Mouse (Mus musculus) left cerebral cortex, postnatal 36 days (tissue): ENCODE data around the gene Sstr2. TPM values are rescaled to one million over a fixed set of nuclear protein-coding genes. Genes with fewer than 3 reads are reported as not detected.

Experiments used
- DNase-seq, 2 experiments: peaks; one replicate each; pipeline ENCODE4 v3.0.0; 2021 to 2022; ENCODE audit warnings: low spot score in 2 of 2, mixed read lengths in 1 of 2
- intact Hi-C: fragments of 180-260 bp; cut with DNase I; formaldehyde crosslinking; loops from one replicate; pipeline ENCODE4 v1.15.1; 2025
- total RNA-seq, 2 experiments: library from RNA; stranded (reverse); gene quantifications; 2 replicates each; pipeline ENCODE4 v1.2.3; 2021

Gene Sstr2
- total RNA-seq, 2 experiments from 2014 or later: 30.0 to 35.0 TPM

- DNase-seq: peak in 1 of 2 experiments; percentile 56
- intact Hi-C loops: loop anchor here (5.0 to 10.0 kb wide), 4 partner anchors 50 to 440 kb away; no protein-coding TSS in a partner anchor
Measured at GRCm38 (mm10) chr11:113617132-113617911, 1.8 kb upstream of the Sstr2 start.

DNA sequence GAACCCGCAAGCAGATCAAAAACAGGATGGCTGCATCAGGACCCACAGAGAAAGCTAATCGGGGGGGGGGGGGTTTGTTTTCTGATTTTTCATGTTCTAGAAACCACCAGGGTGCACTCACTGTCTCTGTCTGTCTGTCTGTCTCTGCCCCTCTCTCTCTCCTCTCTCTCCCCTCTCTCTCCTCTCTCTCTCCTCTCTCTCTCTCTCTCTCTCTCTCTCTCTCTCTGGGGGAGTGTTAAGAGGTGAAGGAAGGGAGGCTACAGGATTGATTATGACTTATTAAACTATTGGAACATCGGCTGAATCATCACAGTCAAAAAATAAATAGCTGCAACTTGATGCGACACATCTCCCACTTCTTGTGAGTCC, 855 bp upstream of the Sstr2 start:
- intact Hi-C loops: loop anchor here (5.0 to 10.0 kb wide), 4 partner anchors 51 to 441 kb away; no protein-coding TSS in a partner anchor
- DNase-seq: no peak

- DNase-seq: no peak
- intact Hi-C loops: loop anchor here (5.0 to 10.0 kb wide), 4 partner anchors 52 to 442 kb away; no protein-coding TSS in a partner anchor
Measured at GRCm38 (mm10) chr11:113619420-113620080, 408 bp downstream of the Sstr2 start.

DNA sequence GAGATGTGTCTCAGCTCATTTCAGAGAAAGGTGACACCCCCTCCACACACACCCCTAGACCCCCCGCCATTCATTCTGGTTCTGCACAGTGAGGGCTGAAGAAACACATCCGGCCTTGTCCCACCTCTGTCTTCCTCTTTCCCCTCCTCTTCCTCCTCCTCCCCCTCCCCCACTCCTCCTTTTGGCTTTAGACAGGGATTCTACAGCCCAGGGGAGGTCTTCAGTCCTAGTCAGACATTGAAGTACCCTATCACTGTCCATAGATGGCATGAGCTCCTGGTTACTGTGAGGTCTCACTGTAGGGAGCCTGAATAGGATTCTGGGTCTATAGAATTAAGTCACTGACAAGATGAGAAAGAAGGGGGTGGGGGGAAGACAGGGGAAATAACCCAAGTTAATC, 1.9 kb downstream of the Sstr2 start:
- DNase-seq: no peak
- intact Hi-C loops: no loop called here

DNA sequence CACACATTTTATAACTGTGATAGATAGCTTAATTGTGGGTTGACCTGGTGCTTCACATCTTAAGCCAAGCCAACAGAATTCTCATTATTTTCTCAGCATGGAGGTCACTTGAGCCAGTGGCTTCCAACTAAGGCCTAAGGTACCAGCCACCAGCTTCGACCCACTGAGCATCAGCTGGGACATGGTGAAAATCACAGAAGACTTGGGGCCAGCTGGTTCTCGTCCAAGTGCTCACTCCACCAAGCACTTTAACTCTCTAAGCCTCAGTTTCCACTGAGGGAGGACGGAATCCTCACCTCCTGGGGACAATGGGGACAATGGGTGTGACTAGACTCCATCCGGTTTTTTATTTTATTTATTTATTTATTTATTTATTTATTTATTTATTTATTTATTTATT, 2.9 kb downstream of the Sstr2 start:
- DNase-seq: no peak
- intact Hi-C loops: no loop called here

DNA sequence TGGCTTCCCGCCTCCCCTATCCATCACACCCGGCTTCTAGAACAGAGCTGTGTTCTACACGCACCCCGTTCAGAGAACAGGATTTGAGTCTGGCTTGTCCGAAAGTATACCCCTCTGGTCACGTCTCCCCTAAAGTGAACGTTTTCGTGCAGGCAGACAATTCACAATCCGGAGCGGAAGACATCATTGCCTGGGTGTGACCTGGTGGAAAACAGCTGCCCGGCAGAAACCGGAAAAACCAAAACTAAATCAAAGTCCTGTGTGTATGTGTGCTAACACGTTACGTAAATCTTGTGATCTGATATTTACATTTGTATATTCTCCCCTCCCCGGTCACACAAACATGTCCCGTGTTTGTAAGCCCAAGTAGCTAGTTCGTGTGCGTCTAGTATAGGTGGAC, 6.3 kb downstream of the Sstr2 start:
- no peak for DNase-seq
- intact Hi-C loops: no loop called here

GRCm38 (mm10) chr11:113627785-113628184, 8.6 kb downstream of the Sstr2 start:
- no peak for DNase-seq
- intact Hi-C loops: no loop called here

DNA sequence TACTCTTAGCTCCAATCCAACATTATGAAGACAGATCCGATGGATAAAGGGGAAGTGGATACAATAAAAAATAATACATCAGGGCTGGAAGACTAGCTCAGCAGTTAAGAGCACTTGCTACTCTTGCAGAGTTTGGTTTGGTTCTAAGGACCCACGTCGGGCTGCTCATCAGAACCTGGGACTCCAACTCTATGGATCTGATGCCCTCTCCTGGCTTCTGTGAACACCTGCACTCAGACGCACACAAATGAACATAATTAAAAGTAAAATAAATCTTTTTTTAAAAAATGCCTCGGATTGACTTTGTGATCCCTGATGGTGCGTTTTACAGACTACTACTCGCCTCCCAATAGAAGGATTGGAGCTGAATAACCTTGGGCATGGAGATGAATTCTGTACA, 11.5 kb downstream of the Sstr2 start:
- intact Hi-C loops: loop anchor here (1.0 to 5.0 kb wide), 2 partner anchors 332 to 443 kb away; no protein-coding TSS in a partner anchor
- no peak for DNase-seq

DNA sequence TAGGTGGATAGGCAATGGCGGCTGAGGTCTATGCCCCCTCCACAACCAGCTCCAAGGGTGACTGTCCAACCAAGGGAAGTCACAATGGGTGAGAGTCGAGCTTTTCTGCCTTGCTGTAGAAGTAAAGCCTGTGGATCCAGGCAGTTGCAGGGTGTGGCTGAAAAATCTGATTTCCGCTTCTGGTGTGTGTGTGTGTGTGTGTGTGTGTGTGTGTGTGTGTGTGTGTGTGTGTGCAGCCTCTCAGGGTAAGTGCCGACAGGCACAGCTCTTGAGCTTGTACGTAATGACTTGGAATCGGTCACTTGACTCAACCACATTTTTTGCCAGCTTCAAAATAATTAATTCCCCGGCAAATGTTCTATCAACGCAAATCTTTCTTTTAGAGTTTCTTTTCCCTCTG, 12.2 kb downstream of the Sstr2 start:
- intact Hi-C loops: loop anchor here (5.0 kb wide), 1 partner anchor 444 kb away; no protein-coding TSS in a partner anchor
- no peak for DNase-seq

DNA sequence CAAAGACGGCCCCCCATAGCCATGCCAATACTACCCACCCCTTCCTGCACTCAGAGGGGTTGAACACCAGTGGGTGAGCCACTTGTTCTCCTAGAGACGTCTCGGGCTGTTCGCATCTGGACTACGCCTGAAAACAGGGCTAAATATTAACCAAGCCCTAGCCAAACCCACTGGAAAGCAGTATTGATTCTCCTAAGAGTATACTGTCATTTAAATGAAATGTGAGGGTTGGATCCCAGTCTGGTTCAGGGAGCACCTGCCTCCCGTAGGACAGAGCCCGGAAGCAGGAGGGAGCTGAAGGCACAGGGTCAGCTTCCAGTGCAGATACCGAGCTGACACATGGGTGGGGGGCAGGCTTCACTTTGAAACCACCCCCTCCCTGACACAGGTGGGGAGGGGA, 12.7 kb downstream of the Sstr2 start:
- intact Hi-C loops: loop anchor here (5.0 kb wide), 1 partner anchor 445 kb away; no protein-coding TSS in a partner anchor
- DNase-seq: no peak

- DNase-seq: no peak
- intact Hi-C loops: loop anchor here (5.0 kb wide), 1 partner anchor 445 kb away; no protein-coding TSS in a partner anchor
Measured at GRCm38 (mm10) chr11:113632303-113632702, 13.2 kb downstream of the Sstr2 start.

- intact Hi-C loops: loop anchor here (5.0 kb wide), 1 partner anchor 446 kb away; no protein-coding TSS in a partner anchor
Measured at GRCm38 (mm10) chr11:113633398-113633797, 14.3 kb downstream of the Sstr2 start.

DNA sequence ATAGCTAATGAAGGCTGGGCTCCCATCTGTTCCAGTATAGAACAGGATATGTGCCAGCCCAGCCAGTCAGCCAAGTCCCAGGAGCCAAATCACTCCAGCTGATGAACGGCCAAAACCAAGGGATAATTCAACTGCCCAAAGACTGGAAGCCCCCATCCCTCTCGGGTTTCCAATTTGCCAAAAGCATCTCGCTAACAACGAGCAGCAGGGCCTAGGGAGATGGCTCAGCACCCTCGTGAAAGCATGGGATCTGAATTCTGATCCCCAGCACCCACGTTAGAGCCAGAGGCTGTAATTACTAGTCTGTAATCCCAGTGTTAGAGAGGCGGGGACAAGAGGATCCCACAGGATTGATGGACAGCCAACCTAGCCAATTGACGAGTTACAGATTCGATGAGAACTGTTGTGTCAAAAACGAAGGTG, 15.6 kb downstream of the Sstr2 start:
- no peak for DNase-seq
- intact Hi-C loops: loop anchor here (5.0 kb wide), 1 partner anchor 447 kb away; no protein-coding TSS in a partner anchor

More at GRCm38 (mm10) chr11:113633398-113633797, 14.3 kb downstream of the Sstr2 start:
- no peak for DNase-seq

DNA sequence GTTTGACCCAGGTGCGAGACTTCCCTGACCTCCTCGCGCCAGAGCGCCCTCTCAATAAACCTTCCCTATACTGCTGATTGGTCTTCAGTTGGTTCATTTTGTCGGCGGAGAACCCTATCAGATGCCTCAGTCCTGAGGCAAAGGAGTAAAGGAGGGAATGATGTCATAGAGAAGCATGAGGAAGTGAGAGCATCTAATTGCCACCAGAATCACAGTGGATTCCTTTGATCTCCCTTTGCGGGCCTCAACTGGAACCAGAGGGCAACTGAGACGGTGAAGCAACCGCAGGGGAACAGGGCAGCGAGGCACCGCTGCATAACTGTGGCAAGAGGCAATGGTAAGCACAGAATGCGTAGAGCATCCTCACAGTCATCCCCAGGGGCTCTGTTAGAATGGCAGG, 19.5 kb downstream of the Sstr2 start:
- intact Hi-C loops: no loop called here

GRCm38 (mm10) chr11:113645181-113645580, 26.0 kb downstream of the Sstr2 start:
- no peak for DNase-seq
- intact Hi-C loops: no loop called here

More for the DNA sequence above, 19.5 kb downstream of the Sstr2 start:
- no peak for DNase-seq

DNA sequence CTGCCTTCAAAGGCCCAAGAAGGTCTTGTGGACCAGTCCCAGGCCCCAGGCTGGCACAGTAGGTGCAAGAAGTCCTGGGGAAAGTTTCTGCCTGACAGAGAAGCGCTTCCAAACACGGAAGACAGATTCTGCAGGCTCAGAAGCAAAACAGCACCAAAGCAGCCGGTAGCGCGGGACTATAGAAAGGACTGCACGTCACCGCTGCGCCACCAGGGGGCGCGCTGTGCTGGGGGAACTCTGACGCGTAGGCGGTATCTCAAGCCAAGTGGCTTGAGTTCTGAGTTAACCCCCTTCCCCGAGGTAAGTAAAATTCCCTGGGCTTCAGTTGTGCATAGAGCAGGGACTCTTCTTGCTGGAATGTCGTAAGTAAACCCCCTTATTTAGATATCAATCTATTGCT, 29.0 kb downstream of the Sstr2 start:
- DNase-seq: peak; percentile 81 to 82
- intact Hi-C loops: loop anchor here (2.0 kb wide), 2 partner anchors 37 to 163 kb away; partner anchors contain the start of genes D11Wsu47e and Fam104a

- intact Hi-C loops: loop anchor here (2.0 kb wide), 2 partner anchors 36 to 162 kb away; partner anchors contain the start of genes D11Wsu47e and Fam104a
- no peak for DNase-seq
Measured at GRCm38 (mm10) chr11:113648690-113649352, 29.7 kb downstream of the Sstr2 start, which contains the start of gene Cog1. Gene Cog1, plus strand, starts transcription at chr11:113649169.

DNA sequence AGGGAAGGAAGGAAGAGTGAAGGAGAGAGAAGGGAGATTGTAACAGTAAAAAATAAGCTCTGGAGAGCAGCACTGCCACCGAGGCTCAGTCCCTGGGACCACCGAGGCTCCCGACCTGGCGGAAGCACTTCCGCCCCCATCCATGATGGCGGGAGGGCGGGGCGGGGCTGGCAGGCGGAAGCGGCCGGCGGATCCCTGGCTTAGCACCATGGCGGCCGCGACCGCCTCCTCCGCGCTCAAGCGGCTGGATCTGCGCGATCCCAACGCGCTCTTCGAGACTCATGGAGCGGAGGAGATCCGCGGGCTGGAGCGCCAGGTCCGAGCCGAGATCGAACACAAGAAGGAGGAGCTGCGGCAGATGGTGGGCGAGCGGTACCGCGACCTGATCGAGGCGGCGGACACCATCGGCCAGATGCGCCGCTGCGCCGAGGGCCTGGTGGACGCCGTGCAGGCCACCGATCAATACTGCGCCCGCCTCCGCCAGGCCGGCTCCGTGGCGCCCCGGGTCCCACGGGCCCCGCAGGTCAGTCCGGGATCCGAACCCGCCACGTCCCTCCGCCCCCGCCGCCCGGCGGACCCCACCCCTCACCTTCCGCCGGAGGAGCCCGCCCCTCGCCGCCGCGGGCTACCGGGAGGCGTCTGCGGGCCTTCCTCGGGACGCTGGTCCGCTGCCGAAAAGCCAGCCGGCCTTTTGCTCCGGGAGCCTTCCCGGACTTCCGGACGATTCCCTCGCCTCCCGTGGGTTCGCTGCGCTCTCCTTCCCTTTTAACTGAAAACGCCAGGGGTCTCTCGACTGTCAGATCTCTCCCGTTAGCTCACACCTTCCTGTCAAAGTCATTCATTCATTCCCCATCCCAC, 30.4 kb downstream of the Sstr2 start, which contains the start of gene Slc39a11:
Gene Slc39a11, minus strand, starts transcription at position 727 of the 858 bp plus-strand sequence.
- intact Hi-C loops: loop anchor here (2.0 kb wide), 2 partner anchors 35 to 161 kb away; partner anchors contain the start of genes D11Wsu47e and Fam104a
- peak; percentile 64 to 73 for DNase-seq
